Mouse (Mus musculus) myocyte (in vitro differentiated cells): ENCODE data around the gene Tmem175. TPM values are rescaled to one million over a fixed set of nuclear protein-coding genes. Genes with fewer than 3 reads are reported as not detected.

Experiments
- H3K27me3 ChIP-seq: one replicate; pipeline ENCODE4 v1.6.1; 2011; ENCODE audit not compliant: control insufficient read depth, insufficient read depth, insufficient read length
- H3K36me3 ChIP-seq: one replicate; pipeline ENCODE4 v1.6.1; 2011; ENCODE audit not compliant: control insufficient read depth, insufficient read depth
- H3K4me2 ChIP-seq: one replicate; pipeline ENCODE4 v1.6.1; 2011; ENCODE audit warnings: low read depth, control low read depth
- H3K4me3 ChIP-seq: one replicate; pipeline ENCODE4 v1.5.1; 2011; ENCODE audit warnings: mild to moderate bottlenecking, control low read depth, moderate library complexity
- H3K79me2 ChIP-seq: one replicate; pipeline ENCODE4 v1.6.1; 2011; ENCODE audit not compliant: control insufficient read depth, insufficient read depth
- H3ac ChIP-seq: one replicate; pipeline ENCODE4 v1.6.1; 2011; ENCODE audit not compliant: control insufficient read depth, insufficient read length
- CEBPB ChIP-seq: IDR thresholded peaks from 2 replicates; pipeline ENCODE4 v1.6.1; 2011; ENCODE audit warnings: mild to moderate bottlenecking, moderate library complexity; ENCODE audit not compliant: poor library complexity, insufficient read depth, severe bottlenecking
- E2F4 ChIP-seq: IDR thresholded peaks from one replicate; pipeline ENCODE4 v1.6.1; 2011; ENCODE audit warnings: mild to moderate bottlenecking, control low read depth, moderate library complexity; ENCODE audit not compliant: insufficient read depth
- MAX ChIP-seq: IDR thresholded peaks from one replicate; pipeline ENCODE4 v1.6.1; 2011; ENCODE audit warnings: low read depth, mild to moderate bottlenecking, control low read depth
- MYOD1 ChIP-seq, 3 experiments: IDR thresholded peaks; one replicate each; pipeline ENCODE4 v1.6.1; 2011; ENCODE audit warnings: control low read depth in 2 of 3, low read depth in 2 of 3, mild to moderate bottlenecking in 2 of 3, moderate library complexity in 1 of 3; ENCODE audit not compliant: insufficient read length in 2 of 3, control insufficient read depth in 1 of 3
- MYOG ChIP-seq, 3 experiments: IDR thresholded peaks; one replicate each; pipeline ENCODE4 v1.6.1; 2011; ENCODE audit warnings: control low read depth in 2 of 3, low read depth in 2 of 3, mild to moderate bottlenecking in 2 of 3; ENCODE audit not compliant: insufficient read length in 2 of 3, control insufficient read depth in 1 of 3, insufficient read depth in 1 of 3
- POLR2A ChIP-seq: IDR thresholded peaks from one replicate; pipeline ENCODE4 v1.6.1; 2011; ENCODE audit warnings: low read depth, mild to moderate bottlenecking, control low read depth, moderate library complexity; ENCODE audit not compliant: insufficient read length
- POLR2AphosphoS2 ChIP-seq: IDR thresholded peaks from one replicate; pipeline ENCODE4 v1.6.1; 2011; ENCODE audit warnings: low read depth, control low read depth; ENCODE audit not compliant: insufficient read length
- REST ChIP-seq: IDR thresholded peaks from one replicate; pipeline ENCODE4 v1.6.1; 2011; ENCODE audit warnings: mild to moderate bottlenecking, control low read depth, moderate library complexity; ENCODE audit not compliant: insufficient read depth, insufficient read length
- SRF ChIP-seq: IDR thresholded peaks from one replicate; pipeline ENCODE4 v1.6.1; 2011; ENCODE audit warnings: low read depth; ENCODE audit not compliant: control insufficient read depth, insufficient read length
- TCF12 ChIP-seq: IDR thresholded peaks from one replicate; pipeline ENCODE4 v1.6.1; 2011; ENCODE audit warnings: mild to moderate bottlenecking, control low read depth; ENCODE audit not compliant: poor library complexity, insufficient read depth, severe bottlenecking
- TCF3 ChIP-seq: IDR thresholded peaks from one replicate; pipeline ENCODE4 v1.6.1; 2011; ENCODE audit warnings: low read depth, control low read depth; ENCODE audit not compliant: insufficient read length
- USF1 ChIP-seq: IDR thresholded peaks from one replicate; pipeline ENCODE4 v1.6.1; 2011; ENCODE audit warnings: low read depth, mild to moderate bottlenecking, control low read depth, moderate library complexity
- polyA plus RNA-seq: library from polyadenylated mRNA; unstranded; fragments of >200 nt; fragmentation: generic; extraction: Trizol; gene quantifications from one replicate; pipeline ENCODE4 v1.2.1, GENCODE M21; 2012; ENCODE audit warnings: missing spikeins

Tmem175 gene
- polyA plus RNA-seq, 1 experiment, result 15.1 TPM

GRCm38 (mm10) chr5:108676772-108677498 is 47.4 kb downstream of the Tmem175 start:
- no peak for TF ChIP-seq CEBPB
- TF ChIP-seq MYOG (IDR thresholded peaks at IDR 0.05; ENCODE audit: control insufficient read depth in 1 of 3, insufficient read depth in 1 of 3, insufficient read length in 2 of 3, low read depth in 2 of 3), result no peak
- no peak for TF ChIP-seq MYOD1 (IDR thresholded peaks at IDR 0.05; ENCODE audit: control insufficient read depth in 1 of 3, insufficient read length in 2 of 3, low read depth in 2 of 3)
- TF ChIP-seq SRF, result no peak
- no peak for TF ChIP-seq TCF12
- TF ChIP-seq POLR2AphosphoS2, result no peak
- TF ChIP-seq E2F4, result no peak
- TF ChIP-seq USF1, result no peak
- TF ChIP-seq POLR2A, result no peak
- TF ChIP-seq REST, result no peak
- no peak for TF ChIP-seq TCF3
- no peak for TF ChIP-seq MAX
- H3K79me2 ChIP-seq, result no peaks in the 10 kb centered on the region
- H3K4me2 ChIP-seq, result no peak overlapping the region
- H3ac ChIP-seq, result no peak overlapping the region
- H3K27me3 ChIP-seq, result no peaks in the 10 kb centered on the region
- no peak overlapping the region for H3K4me3 ChIP-seq
- H3K36me3 ChIP-seq, result no peaks in the 10 kb centered on the region

- Histone ChIP-seq H3K79me2 (no peaks in the 10 kb centered on the region), H3K4me3 (no peak overlapping the region)
- TF ChIP-seq CEBPB (no peak), TCF3 (no peak), POLR2AphosphoS2 (no peak), TCF12 (no peak), POLR2A (no peak), MYOG (IDR thresholded peaks at IDR 0.05; ENCODE audit: control insufficient read depth in 1 of 3, insufficient read depth in 1 of 3, insufficient read length in 2 of 3, low read depth in 2 of 3) (no peak), MAX (no peak), MYOD1 (IDR thresholded peaks at IDR 0.05; ENCODE audit: control insufficient read depth in 1 of 3, insufficient read length in 2 of 3, low read depth in 2 of 3) (no peak), REST (no peak), E2F4 (no peak), SRF (no peak), USF1 (no peak)
Measured at GRCm38 (mm10) chr5:108677605-108678295, 48.2 kb downstream of the Tmem175 start.

GRCm38 (mm10) chr5:108678296-108678854 is 48.8 kb downstream of the Tmem175 start:
- no peaks in the 10 kb centered on the region for H3K79me2 ChIP-seq
- no peak overlapping the region for H3ac ChIP-seq
- H3K4me2 ChIP-seq, result no peak overlapping the region
- H3K27me3 ChIP-seq, result no peaks in the 10 kb centered on the region
- H3K36me3 ChIP-seq, result no peaks in the 10 kb centered on the region
- TF ChIP-seq POLR2A, result no peak
- no peak for TF ChIP-seq E2F4
- no peak for TF ChIP-seq USF1
- TF ChIP-seq MYOD1 (IDR thresholded peaks at IDR 0.05; ENCODE audit: control insufficient read depth in 1 of 3, insufficient read length in 2 of 3, low read depth in 2 of 3), result no peak
- TF ChIP-seq TCF3, result no peak
- TF ChIP-seq REST, result no peak
- no peak for TF ChIP-seq CEBPB
- no peak for TF ChIP-seq MYOG (IDR thresholded peaks at IDR 0.05; ENCODE audit: control insufficient read depth in 1 of 3, insufficient read depth in 1 of 3, insufficient read length in 2 of 3, low read depth in 2 of 3)
- TF ChIP-seq MAX, result no peak
- TF ChIP-seq SRF, result no peak
- no peak for TF ChIP-seq TCF12
- TF ChIP-seq POLR2AphosphoS2, result no peak
- H3K4me3 ChIP-seq, result no peak overlapping the region

More at GRCm38 (mm10) chr5:108677605-108678295, 48.2 kb downstream of the Tmem175 start:
- Histone ChIP-seq H3K36me3 (no peaks in the 10 kb centered on the region), H3K4me2 (no peak overlapping the region), H3K27me3 (no peaks in the 10 kb centered on the region), H3ac (no peak overlapping the region)

- H3ac ChIP-seq, result no peak overlapping the region
- H3K36me3 ChIP-seq, result no peaks in the 10 kb centered on the region
- no peak overlapping the region for H3K4me3 ChIP-seq
- no peak for TF ChIP-seq MYOD1 (IDR thresholded peaks at IDR 0.05; ENCODE audit: control insufficient read depth in 1 of 3, insufficient read length in 2 of 3, low read depth in 2 of 3)
- TF ChIP-seq TCF12, result no peak
- TF ChIP-seq MYOG (IDR thresholded peaks at IDR 0.05; ENCODE audit: control insufficient read depth in 1 of 3, insufficient read depth in 1 of 3, insufficient read length in 2 of 3, low read depth in 2 of 3), result no peak
- no peak for TF ChIP-seq USF1
- TF ChIP-seq SRF, result no peak
- no peak for TF ChIP-seq POLR2A
- TF ChIP-seq TCF3, result no peak
- TF ChIP-seq MAX, result no peak
- TF ChIP-seq POLR2AphosphoS2, result no peak
- TF ChIP-seq CEBPB, result no peak
- no peak for TF ChIP-seq E2F4
- no peak for TF ChIP-seq REST
- no peaks in the 10 kb centered on the region for H3K27me3 ChIP-seq
- H3K4me2 ChIP-seq, result no peak overlapping the region
- no peaks in the 10 kb centered on the region for H3K79me2 ChIP-seq
Measured at GRCm38 (mm10) chr5:108679909-108680308, 50.3 kb downstream of the Tmem175 start.
